Mouse (Mus musculus) testis, adult 2 months (tissue): ENCODE measurements around the gene Pax7.

Experiments used
- CTCF ChIP-seq: fragments of 200-500 bp; IDR thresholded peaks from 2 replicates; pipeline ENCODE4 v1.5.1; 2012; ENCODE audit warnings: low read depth, mild to moderate bottlenecking, inconsistent platforms, low read length, moderate library complexity; ENCODE audit not compliant: control insufficient read depth, insufficient read depth, insufficient replicate concordance
- POLR2A ChIP-seq: fragments of 200-500 bp; IDR thresholded peaks from 2 replicates; pipeline ENCODE4 v1.6.1; 2012; ENCODE audit warnings: low read depth, mild to moderate bottlenecking, inconsistent platforms, low read length, moderate library complexity; ENCODE audit not compliant: control insufficient read depth

- TF ChIP-seq CTCF (no peak), POLR2A (no peak)
These were observed 74.6 kb downstream of the Pax7 start for GRCm38 (mm10) chr4:139758512-139759340.
